Mouse (Mus musculus) v-Abl transformed pro-B cells (cell line): ENCODE measurements around the gene Tmem117.

Experiments used
- in situ Hi-C, 2 experiments: fragments of 400-800 bp; cut with MboI; formaldehyde crosslinking; loops; one replicate each; pipeline ENCODE4 v1.15.1; 2025; ENCODE audit not compliant: unreplicated experiment in 2 of 2

Tmem117 gene

DNA sequence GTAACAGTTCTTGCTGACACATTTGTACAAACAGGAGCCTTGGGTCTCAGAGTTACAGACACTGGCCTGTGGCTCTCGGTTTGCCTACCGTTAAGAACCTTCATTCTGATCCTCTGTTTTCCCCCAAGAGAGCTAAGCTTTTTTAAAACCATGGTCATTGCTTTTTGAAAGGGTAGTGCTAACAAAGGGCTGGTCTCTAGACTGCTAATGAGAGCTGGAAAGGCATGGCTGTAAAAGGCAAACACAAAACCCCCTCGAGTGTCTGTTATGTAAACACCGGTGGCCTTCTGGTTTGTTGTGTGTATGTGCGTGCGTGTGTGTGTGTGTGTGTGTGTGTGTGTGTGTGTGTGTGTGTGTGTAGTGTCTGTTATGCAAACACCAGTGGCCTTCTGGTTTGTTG, 17.0 kb downstream of the Tmem117 start:
- in situ Hi-C loops: no loop called here

GRCm38 (mm10) chr15:94648430-94648829, 19.4 kb downstream of the Tmem117 start:
- in situ Hi-C loops: no loop called here

- in situ Hi-C loops: no loop called here
These were observed 20.2 kb downstream of the Tmem117 start for GRCm38 (mm10) chr15:94649071-94649765.

GRCm38 (mm10) chr15:94649766-94650120, 20.7 kb downstream of the Tmem117 start:
- in situ Hi-C loops: no loop called here

GRCm38 (mm10) chr15:94651350-94651749, 22.3 kb downstream of the Tmem117 start:
- in situ Hi-C loops: no loop called here

- in situ Hi-C loops: no loop called here
These were observed 23.2 kb downstream of the Tmem117 start for GRCm38 (mm10) chr15:94651969-94652842.

DNA sequence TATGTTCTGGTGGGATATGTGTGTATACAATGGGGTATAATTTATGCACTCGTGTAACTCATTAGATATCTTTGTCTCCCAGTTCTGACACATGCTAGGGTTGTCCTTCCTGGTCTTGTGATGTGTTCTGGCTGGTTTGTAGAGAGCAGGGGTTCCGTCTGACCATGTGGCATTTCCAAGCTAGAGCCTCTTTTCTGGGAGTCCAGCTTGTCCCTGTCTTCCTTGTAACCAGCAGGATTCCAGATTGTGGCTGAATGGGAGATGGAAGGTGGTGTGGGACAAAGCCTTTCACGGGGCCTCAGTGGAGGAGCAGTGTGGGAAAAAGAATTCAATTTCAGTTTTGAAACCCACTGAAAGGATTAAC, 23.8 kb downstream of the Tmem117 start:
- in situ Hi-C loops: no loop called here

DNA sequence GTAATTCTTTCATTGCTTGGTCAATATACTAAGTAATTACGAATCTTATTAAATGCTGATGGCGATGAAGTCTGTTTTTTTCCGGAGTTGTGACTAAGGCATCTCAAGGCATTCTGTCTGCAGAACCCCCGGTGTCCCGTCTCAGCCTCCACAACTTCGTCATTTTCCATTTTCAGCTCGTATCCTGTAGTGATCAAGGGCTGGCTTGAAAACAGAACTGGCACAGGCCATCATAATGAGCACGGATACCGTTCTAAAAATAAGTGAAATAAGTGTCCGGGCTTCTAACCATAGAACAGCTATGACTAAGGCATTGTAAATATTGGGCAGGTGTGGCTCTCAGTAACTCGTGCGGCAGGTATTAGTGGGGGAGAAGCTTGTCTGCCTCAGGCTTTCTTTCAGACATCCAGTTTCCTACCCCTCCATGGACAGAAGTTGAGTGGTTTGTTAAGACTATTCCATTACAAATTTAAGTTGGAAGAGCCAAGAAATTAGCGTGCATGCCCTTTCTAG, 26.8 kb downstream of the Tmem117 start:
- in situ Hi-C loops: no loop called here

DNA sequence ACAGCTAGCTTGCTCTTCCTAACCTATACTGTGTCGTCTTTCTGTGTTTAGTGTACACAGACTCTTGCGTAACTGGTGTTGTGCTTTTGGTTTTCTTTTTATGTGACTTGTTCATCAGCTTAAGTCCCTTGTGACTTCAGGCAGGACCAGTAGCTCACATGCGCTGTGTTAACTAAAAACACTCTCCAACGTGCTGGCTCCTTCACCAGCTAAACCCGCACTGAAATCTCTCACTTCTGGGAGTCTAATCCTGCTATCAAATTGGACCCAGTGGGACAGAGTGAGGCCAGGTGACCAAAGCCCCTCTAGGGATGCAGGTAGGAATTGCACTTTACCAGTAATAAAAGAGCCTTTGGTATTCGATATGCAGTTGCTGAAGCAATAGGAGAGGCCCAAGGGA, 28.9 kb downstream of the Tmem117 start:
- in situ Hi-C loops: no loop called here

- in situ Hi-C loops: no loop called here
These were observed 29.5 kb downstream of the Tmem117 start for GRCm38 (mm10) chr15:94658392-94659111.

- in situ Hi-C loops: no loop called here
These were observed 30.0 kb downstream of the Tmem117 start for GRCm38 (mm10) chr15:94659112-94659437.

GRCm38 (mm10) chr15:94660913-94661312, 31.9 kb downstream of the Tmem117 start:
- in situ Hi-C loops: loop anchor here (5.0 to 10.0 kb wide), 2 partner anchors 104 to 106 kb away; no protein-coding TSS in a partner anchor

GRCm38 (mm10) chr15:94661398-94661797, 32.4 kb downstream of the Tmem117 start:
- in situ Hi-C loops: loop anchor here (5.0 to 10.0 kb wide), 2 partner anchors 104 to 107 kb away; no protein-coding TSS in a partner anchor

DNA sequence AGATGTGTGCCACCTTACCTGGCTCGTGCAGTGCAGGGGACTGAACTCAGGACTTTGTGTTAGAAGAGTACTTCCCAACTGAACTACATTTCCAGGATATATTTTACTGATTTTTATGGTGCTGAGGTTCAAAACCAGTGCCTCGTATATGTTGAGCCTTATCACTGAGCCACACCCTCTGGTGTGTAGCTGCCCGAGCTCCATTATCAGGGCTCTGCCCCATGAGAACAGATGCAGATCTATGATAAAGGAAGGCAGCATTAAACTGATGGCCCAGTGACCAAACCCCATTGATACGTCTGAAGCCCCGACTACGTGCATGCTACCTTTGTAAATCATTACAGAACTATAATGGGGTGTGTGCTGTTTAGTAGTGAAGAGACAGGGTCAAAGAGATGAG, 35.6 kb downstream of the Tmem117 start:
- in situ Hi-C loops: loop anchor here (5.0 to 10.0 kb wide), 2 partner anchors 107 to 110 kb away; no protein-coding TSS in a partner anchor

DNA sequence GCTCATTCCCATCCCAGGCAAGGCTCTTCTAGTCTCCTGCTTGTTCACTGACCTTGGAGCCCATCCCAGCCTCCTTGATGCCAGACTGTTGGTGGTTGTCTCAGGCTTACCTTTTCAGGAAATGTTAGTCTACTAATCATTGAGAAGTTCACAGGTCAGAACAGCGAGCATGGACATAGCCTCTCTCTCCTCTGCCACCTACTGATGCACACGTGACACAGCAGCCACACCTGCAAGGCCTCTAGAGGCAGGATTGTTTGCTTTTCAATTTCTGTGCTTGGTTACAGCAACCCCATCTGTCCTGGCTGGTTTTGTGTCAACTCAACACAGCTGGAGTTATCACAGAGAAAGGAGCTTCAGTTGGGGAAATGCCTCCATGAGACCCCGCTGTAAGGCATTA, 52.1 kb downstream of the Tmem117 start:
- in situ Hi-C loops: no loop called here

DNA sequence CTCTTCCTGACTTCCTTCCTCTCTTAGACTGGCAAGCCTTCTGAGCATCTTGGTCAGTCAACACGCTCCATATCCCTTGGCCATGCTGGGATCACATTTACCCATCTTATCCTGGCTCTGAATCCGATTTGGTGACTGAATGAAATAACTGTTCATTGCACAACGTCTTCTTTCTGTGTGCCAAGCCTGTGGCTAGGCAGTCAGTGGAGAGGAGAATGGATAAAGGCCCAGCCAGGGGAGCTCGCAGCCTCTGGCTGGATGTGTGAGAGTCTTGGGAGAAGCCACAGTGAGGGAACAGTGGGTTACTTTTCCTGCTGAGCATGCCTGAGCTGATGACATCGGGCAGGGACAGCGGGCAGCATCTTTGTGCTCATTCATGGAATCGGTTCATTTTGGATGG, 55.2 kb downstream of the Tmem117 start:
- in situ Hi-C loops: no loop called here

- in situ Hi-C loops: no loop called here
These were observed 58.1 kb downstream of the Tmem117 start for GRCm38 (mm10) chr15:94687176-94687575.

DNA sequence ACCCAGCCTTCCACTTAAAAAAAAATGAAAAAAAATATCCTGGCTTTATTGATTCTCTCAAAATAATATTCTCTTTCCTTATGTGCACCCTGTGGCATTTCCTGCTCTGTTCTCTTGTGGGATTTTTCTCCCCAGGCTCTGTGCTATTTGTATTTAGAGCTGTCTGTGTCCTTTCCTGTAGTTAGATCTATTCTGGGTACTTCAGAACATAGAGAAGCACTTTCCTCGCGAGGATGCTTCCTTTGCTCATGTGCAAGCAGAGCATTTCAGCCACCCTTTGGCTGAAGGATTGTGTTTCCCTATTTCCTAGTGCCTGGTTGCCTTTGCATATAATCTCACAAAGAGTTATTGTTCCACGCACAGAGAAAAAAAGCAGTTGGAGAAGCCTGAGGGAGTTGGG, 58.6 kb downstream of the Tmem117 start:
- in situ Hi-C loops: no loop called here

GRCm38 (mm10) chr15:94689195-94689883, 60.3 kb downstream of the Tmem117 start:
- in situ Hi-C loops: no loop called here

DNA sequence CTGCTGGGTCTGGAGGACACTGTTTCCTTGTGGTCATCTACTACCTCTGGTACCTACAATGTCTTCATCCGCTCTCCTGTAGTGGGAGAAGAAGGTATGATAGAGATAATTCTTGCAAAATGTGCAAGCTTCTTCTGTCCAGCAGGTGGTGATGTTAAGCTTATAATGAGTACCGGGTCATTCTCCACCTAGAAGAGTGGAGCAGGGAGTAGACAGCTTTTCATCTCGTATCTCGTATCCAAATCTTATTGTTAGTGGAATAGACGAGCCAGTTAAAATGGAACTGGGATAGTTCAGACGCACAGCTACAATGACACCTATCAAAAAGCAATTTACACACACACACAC, 60.8 kb downstream of the Tmem117 start:
- in situ Hi-C loops: no loop called here

DNA sequence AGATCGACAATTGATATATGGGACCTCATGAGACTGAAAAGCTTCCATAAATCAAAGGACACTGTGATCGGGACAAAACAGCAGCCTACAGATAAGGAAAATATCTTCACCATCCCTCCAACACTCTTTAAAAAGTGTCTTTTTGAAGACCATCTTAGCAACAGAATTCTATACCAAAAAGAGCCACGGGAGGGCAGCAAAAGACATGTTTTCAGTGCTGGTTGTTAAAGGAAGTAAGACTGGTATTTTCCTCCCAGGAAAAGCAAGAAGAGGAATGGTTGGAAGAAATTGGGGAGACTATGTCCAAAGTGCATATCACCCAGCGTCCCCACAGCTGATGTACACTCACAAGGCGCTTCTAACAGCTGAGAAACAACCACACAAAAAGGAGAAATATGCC, 93.7 kb downstream of the Tmem117 start:
- in situ Hi-C loops: no loop called here
